Mouse (Mus musculus) forebrain, embryonic 16.5 days (tissue): ENCODE measurements at regions not wholly inside any gene's neighbourhood (a gene's known extent, or its start where the extent isn't known, plus 50 kb on each side); places are given as distances from the start of the nearest gene placed in this dataset.

Experiments used
- ATAC-seq: fragments of 200-750 bp; cut with Nextera tagmentation; 2 replicates; pipeline ENCODE4 v1.8.0; 2017; ENCODE audit warnings: mild to moderate bottlenecking, moderate library complexity
- H3K27ac ChIP-seq: fragments of 300-500 bp; sonication (generic); 2 replicates; pipeline ENCODE4 v1.5.1; 2014; ENCODE audit warnings: low read length, control low read depth
- H3K27me3 ChIP-seq: fragments of 300-500 bp; sonication (generic); replicated peaks from 2 replicates; pipeline ENCODE4 v1.6.1; 2014; ENCODE audit warnings: low read length; ENCODE audit not compliant: control insufficient read depth, insufficient read depth
- H3K36me3 ChIP-seq: fragments of 300-500 bp; sonication (generic); 2 replicates; pipeline ENCODE4 v1.6.1; 2014; ENCODE audit not compliant: control insufficient read depth, insufficient read depth
- H3K4me1 ChIP-seq: fragments of 300-500 bp; sonication (generic); replicated peaks from 2 replicates; pipeline ENCODE4 v1.6.1; 2014; ENCODE audit warnings: low read length; ENCODE audit not compliant: control insufficient read depth, insufficient read depth
- H3K4me2 ChIP-seq: fragments of 300-500 bp; sonication (generic); 2 replicates; pipeline ENCODE4 v1.6.1; 2014; ENCODE audit warnings: mild to moderate bottlenecking, low read length, control low read depth
- H3K4me3 ChIP-seq: fragments of 300-500 bp; sonication (generic); replicated peaks from 2 replicates; pipeline ENCODE4 v1.5.1; 2014; ENCODE audit warnings: mild to moderate bottlenecking, low read length, control low read depth
- H3K9ac ChIP-seq: fragments of 300-500 bp; sonication (generic); replicated peaks from 2 replicates; pipeline ENCODE4 v1.6.1; 2014; ENCODE audit warnings: low read depth, low read length, control low read depth
- H3K9me3 ChIP-seq: fragments of 300-500 bp; sonication (generic); 2 replicates; pipeline ENCODE4 v1.6.1; 2016; ENCODE audit warnings: low read length; ENCODE audit not compliant: control insufficient read depth
- WGBS: fragments of 180-500 bp; shearing (Covaris S2); extraction: QIAGEN DNeasy Blood & Tissue Kit; methylation state at CpG from one replicate; pipeline ENCODE4 v1.1.7; 2014; 5-methylcytosine and 5-hydroxymethylcytosine counted together

GRCm38 (mm10) chr15:62238503-62239045 is 1315.8 kb upstream of the A1bg start:
- no peak overlapping the region for H3K4me3 ChIP-seq
- no peaks in the 10 kb centered on the region for H3K4me1 ChIP-seq
- no peak overlapping the region for H3K4me2 ChIP-seq
- no peaks in the 10 kb centered on the region for H3K9me3 ChIP-seq
- H3K9ac ChIP-seq, result no peak overlapping the region
- WGBS, result 85% methylated on average over 5 of the region's 5 CpGs
- no peaks in the 10 kb centered on the region for H3K36me3 ChIP-seq
- H3K27ac ChIP-seq, result no peak overlapping the region
- no peaks in the 10 kb centered on the region for H3K27me3 ChIP-seq
- ATAC-seq, result no peak

- H3K27ac ChIP-seq, result no peak overlapping the region
- H3K4me1 ChIP-seq, result no peaks in the 10 kb centered on the region
- H3K4me2 ChIP-seq, result no peak overlapping the region
- no peaks in the 10 kb centered on the region for H3K9me3 ChIP-seq
- H3K9ac ChIP-seq, result no peak overlapping the region
- no peaks in the 10 kb centered on the region for H3K36me3 ChIP-seq
- H3K4me3 ChIP-seq, result no peak overlapping the region
- 79% methylated on average over 2 of the region's 2 CpGs for WGBS
- H3K27me3 ChIP-seq, result no peaks in the 10 kb centered on the region
- no peak for ATAC-seq
Observed at GRCm38 (mm10) chr15:62236056-62236455, 1313.2 kb upstream of the A1bg start.

- H3K4me1 ChIP-seq, result no peaks in the 10 kb centered on the region
- no peak overlapping the region for H3K4me2 ChIP-seq
- no peak overlapping the region for H3K27ac ChIP-seq
- no peak for ATAC-seq
- H3K27me3 ChIP-seq, result no peaks in the 10 kb centered on the region
- 94% methylated on average over 4 of the region's 4 CpGs for WGBS
- H3K4me3 ChIP-seq, result no peak overlapping the region
- no peaks in the 10 kb centered on the region for H3K36me3 ChIP-seq
- no peak overlapping the region for H3K9ac ChIP-seq
- no peaks in the 10 kb centered on the region for H3K9me3 ChIP-seq
Observed at GRCm38 (mm10) chr15:62234182-62234760, 1311.5 kb upstream of the A1bg start.

- ATAC-seq, result no peak
- H3K4me2 ChIP-seq, result no peak overlapping the region
- 75% methylated on average over 8 of the region's 8 CpGs for WGBS
Observed at GRCm38 (mm10) chr15:62233154-62233553, 1310.3 kb upstream of the A1bg start.

GRCm38 (mm10) chr15:62231709-62232108 is 1308.9 kb upstream of the A1bg start:
- Histone ChIP-seq H3K36me3 (no peaks in the 10 kb centered on the region), H3K4me2 (no peak overlapping the region), H3K27ac (no peak overlapping the region), H3K9me3 (no peaks in the 10 kb centered on the region), H3K4me3 (no peak overlapping the region), H3K9ac (no peak overlapping the region), H3K27me3 (no peaks in the 10 kb centered on the region), H3K4me1 (no peaks in the 10 kb centered on the region)
- WGBS, result 93% methylated on average over 2 of the region's 2 CpGs
- ATAC-seq, result no peak

More at GRCm38 (mm10) chr15:62233154-62233553, 1310.3 kb upstream of the A1bg start:
- no peaks in the 10 kb centered on the region for H3K4me1 ChIP-seq
- H3K27me3 ChIP-seq, result no peaks in the 10 kb centered on the region
- H3K9me3 ChIP-seq, result no peaks in the 10 kb centered on the region
- no peak overlapping the region for H3K27ac ChIP-seq
- no peak overlapping the region for H3K4me3 ChIP-seq
- H3K36me3 ChIP-seq, result no peaks in the 10 kb centered on the region
- H3K9ac ChIP-seq, result no peak overlapping the region

GRCm38 (mm10) chr15:62230773-62231172 is 1308.0 kb upstream of the A1bg start:
- Histone ChIP-seq H3K4me3 (no peak overlapping the region), H3K9me3 (no peaks in the 10 kb centered on the region), H3K27me3 (no peaks in the 10 kb centered on the region), H3K4me1 (no peaks in the 10 kb centered on the region), H3K36me3 (no peaks in the 10 kb centered on the region), H3K27ac (no peak overlapping the region), H3K4me2 (no peak overlapping the region), H3K9ac (no peak overlapping the region)
- 98% methylated on average over 5 of the region's 5 CpGs for WGBS
- no peak for ATAC-seq

- Histone ChIP-seq H3K9me3 (no peaks in the 10 kb centered on the region), H3K4me2 (no peak overlapping the region), H3K4me1 (no peaks in the 10 kb centered on the region), H3K9ac (no peak overlapping the region), H3K4me3 (no peak overlapping the region), H3K36me3 (no peaks in the 10 kb centered on the region), H3K27ac (no peak overlapping the region), H3K27me3 (no peaks in the 10 kb centered on the region)
- no peak for ATAC-seq
- WGBS, result 81% methylated on average over 8 of the region's 8 CpGs
Observed at GRCm38 (mm10) chr15:62229491-62230283, 1306.9 kb upstream of the A1bg start.

GRCm38 (mm10) chr15:62229023-62229422 is 1306.2 kb upstream of the A1bg start:
- H3K36me3 ChIP-seq, result no peaks in the 10 kb centered on the region
- no peak overlapping the region for H3K9ac ChIP-seq
- no peak overlapping the region for H3K4me2 ChIP-seq
- no peak overlapping the region for H3K4me3 ChIP-seq
- H3K27ac ChIP-seq, result no peak overlapping the region
- H3K9me3 ChIP-seq, result no peaks in the 10 kb centered on the region
- no peak for ATAC-seq
- WGBS, result 98% methylated on average over 3 of the region's 3 CpGs
- H3K4me1 ChIP-seq, result no peaks in the 10 kb centered on the region
- H3K27me3 ChIP-seq, result no peaks in the 10 kb centered on the region

GRCm38 (mm10) chr15:62224798-62225197 is 1302.0 kb upstream of the A1bg start:
- no peak for ATAC-seq
- Histone ChIP-seq H3K4me2 (no peak overlapping the region), H3K9me3 (no peaks in the 10 kb centered on the region), H3K27me3 (no peaks in the 10 kb centered on the region), H3K9ac (no peak overlapping the region), H3K27ac (no peak overlapping the region), H3K36me3 (no peaks in the 10 kb centered on the region), H3K4me1 (no peaks in the 10 kb centered on the region), H3K4me3 (no peak overlapping the region)
